Mouse (Mus musculus): ENCODE data around the gene Osbpl2.

The Osbpl2 gene

DNA sequence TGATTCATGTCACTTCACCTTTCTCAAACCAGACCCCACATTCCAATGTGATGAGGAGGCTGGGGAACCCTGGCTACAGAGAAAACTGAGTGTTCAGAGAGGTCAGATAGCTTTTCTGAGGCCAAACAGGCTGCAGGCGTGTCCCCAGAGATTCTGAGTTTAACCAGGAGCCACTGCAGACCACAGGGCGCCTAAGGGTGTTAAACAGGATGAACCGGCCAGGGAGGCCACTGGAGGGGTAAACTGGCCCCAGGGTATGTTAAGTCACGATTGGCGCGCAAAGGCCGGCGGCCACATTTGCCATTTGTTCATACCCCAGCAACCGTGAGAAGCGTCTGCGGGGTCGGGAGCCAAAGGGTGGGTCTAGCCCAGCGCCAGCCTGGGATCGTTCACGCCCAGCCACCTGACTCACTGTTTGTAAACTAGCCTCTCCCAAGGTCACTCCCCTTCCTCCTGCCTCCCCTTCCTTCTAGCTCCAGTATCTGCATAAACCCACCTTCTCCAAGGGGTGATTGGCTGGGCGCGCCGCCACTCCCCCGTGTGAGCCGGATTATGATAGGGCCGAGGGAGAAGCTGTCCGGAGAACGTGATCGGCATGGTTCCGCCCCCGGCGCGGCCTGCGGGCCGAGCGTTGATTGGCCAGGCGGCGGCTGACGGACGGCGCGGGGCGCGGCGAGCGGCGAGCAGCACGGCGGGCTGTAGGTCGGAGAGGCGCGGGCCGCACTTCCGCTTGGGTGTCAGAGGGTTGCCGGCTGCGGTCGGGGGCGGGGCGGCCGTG is at the start of gene Osbpl2:
Osbpl2 (plus strand) TSS at position 646 of the 778 bp plus-strand sequence.
- under 1% methylated on average over 53 of the region's 55 CpGs for WGBS

DNA sequence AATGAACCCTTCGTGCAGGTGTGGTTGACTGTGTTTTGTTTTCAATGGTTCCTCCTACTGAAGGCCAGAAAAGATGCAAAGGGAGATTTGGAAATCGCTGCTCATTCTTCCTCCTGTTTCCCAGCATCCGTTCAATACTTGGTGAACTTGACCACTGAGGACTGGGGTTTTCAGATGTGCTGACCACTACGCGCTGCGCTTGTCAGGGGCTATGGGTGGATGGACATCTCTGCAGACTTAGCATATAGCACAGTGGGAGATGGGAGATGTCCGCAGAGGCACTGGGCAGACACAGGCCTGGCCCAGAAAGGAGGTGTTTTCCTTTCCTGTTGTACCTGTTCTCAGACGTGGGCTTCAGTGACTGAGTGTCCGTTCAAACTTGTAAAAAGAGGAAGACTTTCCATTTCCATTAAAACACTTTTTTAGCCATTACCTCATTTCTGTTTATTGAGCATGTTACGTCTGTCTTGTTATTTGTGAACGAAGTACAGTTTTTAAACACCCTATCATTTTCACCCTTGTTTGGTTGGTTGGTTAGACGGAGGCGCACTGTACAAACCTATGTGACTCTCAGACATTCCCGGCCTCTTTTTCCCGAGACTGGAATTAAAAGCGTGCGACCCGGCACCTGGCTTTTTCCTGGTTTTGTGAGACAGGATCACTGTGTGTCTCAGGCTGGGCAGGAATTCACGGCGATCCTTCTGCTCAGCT is 49.2 kb upstream of the Osbpl2 start:
- WGBS: 32% methylated on average over 20 of the region's 20 CpGs

DNA sequence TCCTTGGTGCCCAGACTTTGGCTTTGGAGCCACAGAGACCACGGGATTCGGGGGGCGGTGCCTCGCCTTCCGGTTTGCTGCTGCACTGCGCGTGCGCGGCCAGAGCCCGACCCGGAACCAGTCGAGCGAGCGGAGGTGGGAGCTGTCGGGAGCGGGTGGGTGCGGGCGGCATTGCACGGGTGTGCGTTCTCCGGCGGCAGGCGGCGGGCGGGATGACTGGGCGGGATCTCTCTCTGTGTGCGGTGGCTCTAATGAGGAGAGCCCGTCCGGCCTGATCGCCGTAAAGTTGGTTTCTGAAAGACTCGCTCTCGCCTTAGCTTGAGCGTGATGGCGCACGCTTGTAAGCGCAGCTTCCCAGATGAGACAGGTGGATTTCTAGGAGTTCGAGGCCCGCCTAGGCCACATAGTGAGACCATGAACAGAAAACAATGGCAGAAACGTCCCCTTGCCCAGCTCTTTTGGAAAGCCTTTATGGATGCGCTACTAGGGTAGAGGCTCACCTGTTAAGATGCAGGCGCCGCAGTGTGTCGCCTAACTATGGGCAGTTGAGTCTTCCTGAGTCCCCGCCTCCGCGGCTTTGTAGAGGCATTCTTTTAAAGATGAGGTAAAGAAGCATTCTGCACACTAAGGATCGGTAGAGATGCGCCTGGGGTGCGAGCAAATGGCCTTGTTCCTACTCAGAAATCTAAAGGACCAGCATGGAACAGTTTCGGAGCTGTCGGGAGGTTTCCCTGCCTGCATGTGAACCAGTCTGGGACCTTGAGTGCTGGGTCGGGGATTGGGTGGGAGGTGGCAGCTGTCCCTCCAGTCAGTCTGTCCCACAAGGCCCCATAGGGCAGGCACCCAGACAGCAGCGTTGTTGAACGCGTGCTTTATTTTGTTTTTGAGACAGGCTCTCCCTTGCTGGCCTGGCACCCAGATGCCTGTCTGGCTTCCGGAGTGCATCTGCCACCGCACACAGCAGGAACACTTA is 48.3 kb upstream of the Osbpl2 start, which contains the start of gene Mtg2:
Mtg2 (plus strand) TSS at position 108 of the 973 bp plus-strand sequence.
- 1% methylated on average over 58 of the region's 58 CpGs for WGBS

DNA sequence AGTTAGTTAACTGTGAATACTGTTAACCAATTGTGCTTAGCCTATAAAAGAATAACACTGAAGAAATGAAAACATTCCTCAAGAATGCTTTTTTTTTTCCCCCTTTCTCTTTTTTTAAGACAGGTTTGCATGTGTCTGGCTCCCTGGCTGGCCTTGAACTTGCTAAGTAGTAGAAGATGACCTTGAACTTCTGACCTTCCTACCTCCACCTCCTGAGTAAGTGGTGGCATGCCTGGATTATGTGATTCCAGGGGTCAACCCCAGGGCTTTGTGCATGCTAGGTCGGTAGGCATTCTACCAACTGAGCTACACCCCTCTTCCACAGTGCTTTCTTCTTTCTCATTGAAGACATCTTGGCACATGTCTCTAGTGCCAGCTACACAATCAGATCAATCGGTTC is 47.4 kb upstream of the Osbpl2 start:
- 84% methylated on average over 2 of the region's 2 CpGs for WGBS

DNA sequence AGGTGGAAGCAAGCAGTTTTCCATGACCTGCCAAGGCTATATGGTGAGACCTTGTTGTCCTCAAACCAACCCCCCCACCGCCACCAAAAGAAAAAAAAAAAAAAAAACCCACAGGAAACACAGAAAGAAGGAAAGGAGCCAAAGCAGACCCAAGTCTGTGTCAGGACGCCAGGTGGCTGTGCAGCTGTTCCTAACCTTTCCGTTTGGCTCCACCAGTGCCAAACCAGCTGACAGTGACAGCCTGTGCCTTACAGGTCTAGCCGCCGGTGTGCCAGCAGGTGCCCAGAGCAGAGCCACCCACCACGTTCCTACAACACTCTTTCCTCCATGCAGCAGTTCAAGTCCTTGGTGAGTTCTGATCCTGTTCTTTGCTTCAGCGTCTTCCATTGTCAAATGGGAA is 46.2 kb upstream of the Osbpl2 start:
- WGBS: 87% methylated on average over 7 of the region's 7 CpGs

DNA sequence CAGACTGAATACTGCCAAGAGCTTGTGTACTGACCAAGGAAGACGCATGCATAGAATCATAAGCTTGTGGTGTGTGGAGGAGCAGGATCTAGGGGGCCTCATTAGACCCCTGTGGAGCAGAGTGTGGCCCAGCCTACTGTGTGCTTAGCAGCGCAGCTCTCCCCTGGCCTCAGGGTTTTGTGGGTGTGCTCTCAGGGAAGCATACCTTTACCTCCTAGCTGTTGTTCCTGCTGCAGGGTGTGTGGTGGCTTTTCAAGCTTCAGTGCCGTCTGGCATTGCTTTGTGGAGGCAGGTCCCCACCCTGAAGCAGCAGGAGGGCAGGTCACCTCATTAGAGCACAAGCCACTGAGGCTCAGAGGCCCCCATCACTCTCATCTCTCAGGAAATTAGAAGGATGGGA is 41.5 kb upstream of the Osbpl2 start:
- 87% methylated on average over 3 of the region's 3 CpGs for whole genome bisulfite sequencing

DNA sequence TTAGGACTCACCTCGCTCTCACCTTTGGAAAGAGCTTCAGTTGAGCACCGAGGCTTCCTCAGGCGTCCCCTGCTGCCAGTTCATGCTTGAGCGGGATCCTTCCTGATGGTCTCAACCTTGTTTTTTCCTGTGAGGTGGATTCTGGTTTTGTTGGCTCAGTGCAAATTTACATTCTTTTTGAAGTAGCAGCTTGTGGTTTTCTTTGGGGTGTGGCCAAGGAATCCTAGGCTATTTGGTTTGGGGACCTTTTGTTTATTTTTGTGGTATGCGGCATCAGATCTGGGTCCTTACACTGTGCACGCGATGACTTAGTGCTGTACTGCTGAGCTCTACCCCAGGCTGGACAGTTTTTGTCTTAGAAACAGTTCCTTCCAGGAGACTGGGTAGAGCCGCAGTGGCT is 38.4 kb upstream of the Osbpl2 start:
- WGBS: 74% methylated on average over 8 of the region's 8 CpGs

DNA sequence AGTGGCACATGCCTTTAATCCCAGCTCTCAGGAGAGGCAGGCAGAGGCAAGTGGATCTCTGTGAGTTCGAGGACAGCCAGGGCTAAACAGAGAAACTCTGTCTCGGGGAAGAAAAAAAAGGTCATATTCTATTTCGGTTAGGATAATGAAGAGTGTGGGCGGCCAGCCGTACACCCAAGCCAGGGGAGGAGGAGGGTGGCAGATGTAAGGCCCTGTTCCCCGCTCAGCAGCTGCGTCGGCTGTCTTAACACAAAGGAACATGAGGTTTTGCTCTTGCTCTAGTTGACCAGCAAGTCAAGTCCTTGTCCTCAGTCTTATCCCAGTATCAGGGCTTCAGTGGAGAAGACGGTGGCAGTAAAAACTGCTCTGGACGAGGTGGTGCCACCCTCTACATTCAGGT is 36.0 kb upstream of the Osbpl2 start:
- WGBS: 64% methylated on average over 10 of the region's 10 CpGs

DNA sequence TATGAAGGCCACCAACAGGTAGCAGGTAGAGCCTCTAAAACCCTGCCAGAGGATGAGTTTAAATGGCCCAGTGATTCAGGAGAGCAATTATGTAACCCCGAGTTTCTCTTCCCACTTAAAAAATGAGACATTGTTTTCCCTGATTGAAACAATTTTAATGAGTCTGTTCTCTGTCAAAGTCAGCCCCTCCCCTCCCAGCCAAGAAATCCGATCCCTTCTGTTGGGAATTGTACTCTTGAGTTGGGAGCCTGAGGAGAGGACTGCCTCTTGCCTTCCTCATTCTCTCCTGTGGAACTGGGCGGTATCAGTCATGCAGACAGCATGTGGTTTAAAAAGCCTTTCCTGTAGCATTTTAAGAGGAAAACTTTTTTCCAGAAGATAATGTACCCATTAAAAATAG is 34.5 kb upstream of the Osbpl2 start:
- WGBS: 47% methylated on average over 3 of the region's 3 CpGs

DNA sequence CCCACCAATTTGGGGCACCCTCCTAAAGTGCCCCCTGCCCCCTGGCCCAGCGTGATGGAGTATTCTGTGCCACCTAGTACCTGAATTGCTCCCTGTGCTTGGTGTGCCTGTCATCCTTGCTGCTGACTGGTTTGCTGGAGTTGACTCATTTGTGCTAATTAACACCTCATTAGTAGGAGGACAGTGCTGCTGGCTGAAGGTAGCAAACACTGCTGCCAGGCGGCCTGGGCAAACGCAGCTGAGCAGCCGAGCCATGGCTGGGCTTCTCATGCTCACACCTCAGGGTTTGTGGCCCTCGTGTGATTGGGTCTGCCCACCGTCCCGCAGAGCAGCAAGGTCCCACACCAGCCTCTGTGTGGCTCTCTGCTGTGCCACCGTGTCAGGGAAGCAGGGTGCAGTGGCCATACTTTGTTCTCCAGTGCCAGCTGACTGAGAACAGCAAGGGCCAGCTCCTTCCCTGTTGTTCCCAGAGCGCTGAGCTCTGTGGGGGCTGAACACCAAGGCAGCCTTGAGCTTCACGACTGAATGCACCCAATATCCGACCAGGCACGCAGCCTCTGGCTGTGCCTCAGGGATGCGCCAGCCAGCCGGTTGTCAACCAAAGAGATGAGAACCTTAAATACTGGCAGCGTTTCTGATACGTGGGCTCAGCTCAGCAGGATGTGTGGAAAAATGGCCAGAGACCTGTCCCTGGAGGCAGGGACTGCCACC is 33.0 kb upstream of the Osbpl2 start:
- WGBS: 56% methylated on average over 16 of the region's 16 CpGs

DNA sequence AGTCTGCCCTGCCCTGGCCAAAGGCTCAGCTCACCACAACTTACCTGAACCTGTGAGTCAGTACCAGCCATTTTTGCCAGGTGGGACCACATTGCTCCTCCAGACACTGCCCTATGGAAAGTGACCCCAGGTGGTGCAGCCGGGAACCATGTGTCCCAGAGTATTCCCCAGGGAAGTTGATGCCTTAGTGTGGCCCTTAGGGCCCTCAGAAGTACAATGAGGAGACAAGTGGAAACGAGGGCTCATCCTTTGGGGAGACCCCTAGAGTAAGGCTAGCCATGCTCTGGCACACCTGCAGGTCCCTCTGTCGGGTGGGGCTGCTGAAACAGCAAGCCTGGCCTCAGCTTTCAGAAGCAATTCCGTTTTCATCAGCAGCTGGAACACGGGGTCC is 32.5 kb upstream of the Osbpl2 start:
- 83% methylated on average over 5 of the region's 5 CpGs for WGBS

DNA sequence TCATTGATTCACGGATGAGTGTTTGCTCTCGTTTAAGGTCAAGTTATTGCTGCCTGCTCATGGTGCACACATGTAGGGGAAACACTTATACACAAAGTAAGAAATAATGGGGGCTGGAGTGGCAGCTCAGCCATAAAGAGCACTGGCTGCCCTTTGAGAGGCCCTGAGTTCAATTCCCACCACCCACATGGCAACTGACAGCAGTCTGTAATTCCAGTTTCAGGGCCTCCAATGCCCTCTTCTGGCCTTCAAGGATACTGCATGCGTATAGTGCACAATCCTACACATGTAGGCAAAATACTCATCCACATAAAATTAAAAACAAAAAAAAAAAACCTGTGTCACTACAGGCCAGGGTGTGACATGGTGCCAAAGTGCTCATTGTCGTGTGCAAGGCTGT is 31.6 kb upstream of the Osbpl2 start:
- WGBS: 90% methylated on average over 4 of the region's 4 CpGs

DNA sequence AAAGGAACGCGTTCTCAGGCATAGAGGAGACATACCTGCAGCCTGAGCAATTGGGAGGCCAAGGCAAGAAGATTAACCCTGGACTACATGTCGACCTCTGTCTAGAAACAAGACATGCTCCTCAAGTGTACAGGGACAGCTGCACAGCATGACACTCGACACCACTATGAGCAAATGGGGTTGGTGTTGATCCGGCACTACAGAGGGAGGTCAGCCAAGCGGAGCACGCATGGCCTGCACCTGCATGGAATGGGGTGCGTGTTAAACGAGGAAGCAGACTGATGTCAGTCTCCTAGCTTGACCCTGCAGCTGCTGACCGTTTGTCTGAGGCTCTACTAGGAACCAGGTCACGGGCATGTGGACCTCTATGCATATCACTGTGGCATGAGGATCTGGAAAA is 28.8 kb upstream of the Osbpl2 start:
- WGBS: 77% methylated on average over 11 of the region's 11 CpGs

DNA sequence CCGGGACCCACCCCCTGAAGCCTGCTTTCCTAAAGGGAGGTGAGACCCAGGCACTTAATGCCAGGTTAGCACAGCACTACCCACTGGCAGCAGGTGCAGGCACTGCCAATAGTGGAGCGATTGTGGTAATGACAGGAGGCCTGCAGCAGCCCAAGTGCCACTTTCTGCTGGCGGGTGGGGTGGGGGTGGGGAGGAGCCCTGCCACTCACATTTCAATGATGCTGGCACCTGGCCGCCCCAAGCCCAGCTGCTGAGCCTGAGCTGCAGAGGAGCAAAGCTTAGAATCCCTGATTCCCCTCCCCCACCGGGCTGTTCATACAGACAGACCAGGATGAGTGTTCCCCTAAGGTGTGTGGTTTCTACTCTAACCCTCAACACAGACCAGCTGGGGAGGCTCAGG is 23.4 kb upstream of the Osbpl2 start:
- WGBS: 49% methylated on average over 5 of the region's 5 CpGs

DNA sequence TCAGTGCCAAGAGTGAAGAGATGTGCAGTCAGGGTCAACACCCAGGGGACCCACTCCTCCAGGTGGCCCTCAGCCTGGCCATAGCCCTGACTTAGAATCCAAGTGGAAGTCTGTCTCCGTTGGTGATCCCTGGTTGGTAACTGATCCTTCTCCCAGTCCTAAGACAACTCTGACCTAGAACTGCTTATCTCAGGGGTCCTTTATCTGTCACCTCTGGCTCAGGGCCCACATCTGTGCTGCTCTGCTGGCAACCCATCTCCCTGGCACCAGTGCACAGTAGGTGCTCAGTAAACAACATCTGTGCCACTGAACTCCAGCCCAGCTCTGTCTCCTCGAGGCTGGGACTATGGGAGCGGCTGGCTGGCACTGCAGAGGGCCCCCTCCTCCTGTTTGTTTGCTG is 21.5 kb upstream of the Osbpl2 start:
- 42% methylated on average over 3 of the region's 3 CpGs for WGBS

DNA sequence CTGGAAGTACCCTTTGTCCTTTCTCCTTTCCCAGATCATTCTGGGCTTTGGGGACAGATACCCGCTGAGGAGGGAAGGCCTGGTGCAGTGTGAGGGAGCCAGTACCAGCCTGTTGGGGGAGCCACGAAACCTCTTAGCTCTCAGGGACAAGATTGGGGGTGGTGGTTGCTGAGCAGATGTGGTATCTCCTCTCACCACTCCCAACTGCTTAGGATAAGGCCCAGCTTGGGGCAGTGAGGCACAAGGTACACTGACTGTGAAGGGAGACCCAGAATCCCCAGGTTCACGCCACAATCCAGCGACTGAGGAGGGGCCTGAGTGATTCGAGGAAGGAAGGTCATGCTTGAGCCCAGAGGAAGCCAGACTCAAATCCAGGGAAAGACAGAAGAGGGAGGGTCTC is 20.9 kb upstream of the Osbpl2 start:
- WGBS: 63% methylated on average over 5 of the region's 5 CpGs

DNA sequence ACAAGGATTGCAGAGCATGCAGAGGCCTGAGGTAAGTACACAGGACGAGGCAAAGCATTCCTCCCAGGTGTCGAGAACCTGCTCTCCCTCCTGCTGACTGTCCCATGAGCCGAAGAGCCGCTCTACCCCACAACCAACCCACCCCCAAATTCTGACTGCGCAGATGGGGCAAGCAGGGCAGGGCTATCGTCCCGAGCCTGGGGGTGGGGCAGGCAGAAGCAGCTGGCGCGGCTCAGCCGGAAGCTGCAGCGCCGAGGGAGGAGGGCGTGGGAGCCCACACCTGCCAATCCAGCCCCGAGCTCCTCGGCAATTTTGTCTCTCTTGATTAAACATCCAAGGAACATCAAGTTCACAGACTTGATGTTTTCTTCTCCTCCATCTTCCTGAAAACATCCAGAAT is 19.6 kb upstream of the Osbpl2 start:
- WGBS: 24% methylated on average over 15 of the region's 15 CpGs

DNA sequence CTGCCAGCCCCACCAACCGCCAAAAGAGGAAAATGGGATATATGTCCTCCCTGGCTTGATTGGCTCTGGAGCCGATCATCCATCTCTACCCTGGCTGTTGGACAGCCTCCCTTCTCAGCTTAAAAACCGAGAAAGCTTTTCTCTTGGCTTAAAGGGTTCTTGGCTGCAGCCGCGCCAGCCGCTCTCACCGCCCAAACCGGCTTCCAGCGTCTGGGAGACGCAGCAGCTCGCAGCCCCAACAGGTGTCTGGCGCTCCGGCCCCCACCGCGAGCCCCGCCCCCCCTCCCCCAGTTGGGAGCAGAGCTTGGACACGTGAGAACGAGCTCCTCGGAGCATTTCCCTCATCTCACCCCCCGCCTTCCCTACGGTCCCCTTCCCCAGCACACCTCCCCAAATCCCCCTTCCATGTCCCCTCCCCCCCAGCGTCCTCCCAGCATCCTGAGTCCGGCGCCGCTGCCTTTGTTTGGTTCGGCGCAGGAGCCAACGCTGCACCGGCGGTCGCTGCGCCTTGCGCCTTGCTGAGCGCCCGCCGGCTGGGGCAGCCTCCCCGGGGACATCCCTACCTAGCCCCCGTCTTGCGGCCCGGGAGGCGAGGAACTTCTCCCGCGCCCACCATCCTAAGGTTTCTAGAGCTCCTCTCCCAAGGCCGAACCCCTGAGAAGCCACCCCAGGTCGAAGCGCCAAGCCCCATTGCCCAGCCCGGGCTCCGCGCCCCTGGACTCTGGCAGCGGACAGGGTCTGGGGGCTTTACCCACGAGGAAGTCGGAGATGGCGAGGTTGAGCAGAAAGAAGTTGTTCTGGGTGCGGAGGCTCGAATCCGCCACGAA is 15.7 kb upstream of the Osbpl2 start:
- 1% methylated on average over 57 of the region's 57 CpGs for WGBS

DNA sequence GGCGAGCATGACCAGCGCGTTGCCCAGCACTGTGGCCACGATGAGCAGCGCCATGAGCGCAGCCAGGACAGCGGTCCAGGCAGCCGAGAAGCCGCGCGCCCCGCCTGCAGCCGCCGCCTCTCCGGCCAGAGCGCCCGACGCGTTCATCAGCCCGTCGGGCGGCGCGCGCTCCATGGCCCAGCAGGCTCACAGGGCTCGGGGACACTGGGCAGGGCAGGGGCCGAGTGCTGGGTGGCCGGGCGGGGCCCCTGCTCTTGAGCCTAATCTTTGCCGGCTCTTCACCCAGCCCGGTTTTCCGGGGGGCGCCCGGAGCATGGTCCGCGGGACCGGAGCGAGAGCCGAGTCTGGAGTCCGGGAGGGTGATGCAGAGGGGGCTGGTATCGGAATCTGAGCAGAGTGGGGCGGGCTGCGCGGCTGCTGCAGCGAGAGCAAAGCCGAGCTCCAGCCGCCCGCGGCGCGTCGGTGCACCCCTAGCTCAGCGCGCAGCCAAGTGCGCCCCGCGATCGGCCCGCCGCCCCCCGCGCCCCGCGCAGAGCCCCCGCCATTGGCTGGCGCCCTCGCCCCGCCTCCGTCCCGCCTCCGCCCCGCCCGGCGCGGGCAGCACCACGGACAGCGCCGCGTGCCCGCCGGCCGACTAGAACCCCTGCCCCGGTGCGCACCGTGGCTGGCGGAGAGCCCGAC is 15.0 kb upstream of the Osbpl2 start, which contains the start of gene Hrh3:
Hrh3 (minus strand) TSS at position 511 of the 681 bp plus-strand sequence.
- under 1% methylated on average over 82 of the region's 87 CpGs for WGBS

Data from cerebral cortex, adult 2 months (tissue).